In genomic region chr9:13969262-13969661, GRCm38 (mm10) we compare ENCODE assay signal across 8 mouse cellular contexts.
DNase-seq lines count a peak whose midpoint lies in the region; ATAC-seq and TF ChIP-seq lines count a peak whose summit lies in the region.

No protein-coding gene starts in this region.

- no peaks in the 10 kb centered on the region for H3K36me3 ChIP-seq in heart, postnatal 0 days (replicated peaks; ENCODE audit: control insufficient read depth, insufficient read depth, low read length)

- peak; percentile 63 for DNase-seq in heart, postnatal 0 days (ENCODE audit: low spot score)
- no peak for DNase-seq in heart, adult 8-10 months (ENCODE audit: low spot score)
- peak; percentile 58 for DNase-seq in ovary, adult 18-20 months (ENCODE audit: low spot score)
- no peak for DNase-seq in ovary, postnatal 10 days (ENCODE audit: low spot score)
- DNase-seq in kidney, postnatal 10 days: peak; percentile 51
- peak; percentile 14 for DNase-seq in ovary, postnatal 14 days (ENCODE audit: low spot score)
- DNase-seq in thymus, postnatal 10 days (ENCODE audit: low spot score in 2 of 2): no peak
- no peak for DNase-seq in spleen, postnatal 36 days (ENCODE audit: low spot score in 2 of 2)

- H3K4me3 ChIP-seq in heart, postnatal 0 days (ENCODE audit: low read depth, low read length): no peak overlapping the region

- H3K4me1 ChIP-seq in heart, postnatal 0 days (ENCODE audit: control insufficient read depth, insufficient read depth): peaks cover 12% of the 10 kb centered on the region; the same call in 1 of the 2 replicates

- peak; percentile 80 for ATAC-seq in heart, postnatal 0 days (ENCODE audit: insufficient read depth, low read depth)

- no peak for TF ChIP-seq EP300 in heart, postnatal 0 days (IDR thresholded peaks at IDR 0.05; ENCODE audit: low read depth)

- H3K4me2 ChIP-seq in heart, postnatal 0 days (ENCODE audit: low read depth, low read length): no peak overlapping the region

- TF ChIP-seq CTCF in heart, postnatal 0 days (IDR thresholded peaks at IDR 0.05; ENCODE audit: low read depth): no peak

- no peaks in the 10 kb centered on the region for H3K27me3 ChIP-seq in heart, postnatal 0 days (ENCODE audit: control insufficient read depth, insufficient read depth, low read length)

- WGBS in heart, postnatal 0 days: 57% methylated on average over 1 of the region's 1 CpGs

- H3K9me3 ChIP-seq in heart, postnatal 0 days (replicated peaks; ENCODE audit: control insufficient read depth, low read length): no peaks in the 10 kb centered on the region

- peak overlapping the region; percentile 49; the same call in 1 of the 2 replicates for H3K27ac ChIP-seq in heart, postnatal 0 days (ENCODE audit: low read depth)

- no peak overlapping the region for H3K9ac ChIP-seq in heart, postnatal 0 days (replicated peaks; ENCODE audit: low read depth, low read length)

Comparison
In these comparisons a context has a peak if more than half of its experiments do, and no peak if none do; other contexts are left out.
1. DNase-seq: peak in heart, postnatal 0 days (single experiment), ovary, adult 18-20 months (single experiment), kidney, postnatal 10 days (single experiment) and ovary, postnatal 14 days (single experiment); none in heart, adult 8-10 months (single experiment), ovary, postnatal 10 days (single experiment), thymus, postnatal 10 days (0 of 2) and spleen, postnatal 36 days (0 of 2).